ENCODE assay signal across 14 mouse cellular contexts in the genomic region with DNA sequence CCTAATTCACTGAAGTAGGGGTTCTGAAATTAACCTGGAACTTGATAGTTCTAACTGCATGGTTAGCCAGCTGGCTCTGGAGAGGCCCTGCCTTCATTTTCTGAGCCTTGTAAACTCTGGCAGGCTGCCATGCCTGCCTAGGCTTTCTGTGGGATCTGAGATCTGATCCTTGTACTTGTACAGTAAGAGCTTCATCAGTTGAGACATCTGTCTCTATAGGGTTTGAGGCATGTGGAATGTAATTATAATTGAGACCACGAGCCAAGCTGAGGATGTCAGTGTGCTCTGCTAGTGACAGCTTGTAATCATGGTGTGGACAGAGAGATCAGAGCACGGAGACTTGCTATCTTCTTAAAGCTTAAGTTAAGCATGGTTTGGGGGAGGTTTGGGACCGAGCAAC.
DNase-seq lines count a peak whose midpoint lies in the region; ATAC-seq and TF ChIP-seq lines count a peak whose summit lies in the region.
"Had no signal": no experiment of that assay in that cellular context is flagged by ENCODE, and none has a peak within 500 bp of the region (broad histone marks: within the 10 kb centered on the region; RNA-seq: fewer than 3 reads in every experiment).

No protein-coding gene starts in this region.

- H3K4me2 ChIP-seq in midbrain, embryonic 14.5 days (ENCODE audit: low read length), result no peak overlapping the region
- no peak overlapping the region for H3K4me2 ChIP-seq in midbrain, embryonic 11.5 days
- H3K4me2 ChIP-seq: hindbrain, embryonic 15.5 days had no signal

- no peak for ATAC-seq in midbrain, embryonic 14.5 days (ENCODE audit: low FRiP score, low TSS enrichment)
- no peak for ATAC-seq in midbrain, embryonic 11.5 days (ENCODE audit: low FRiP score)
- peak; percentile 47; the same call in 1 of the 2 replicates for ATAC-seq in common myeloid progenitor, adult 5-6 weeks (replicated peaks; ENCODE audit: low read depth, poor library complexity, severe bottlenecking)
- peak; percentile 77 for ATAC-seq in megakaryocyte progenitor cell, adult 5-6 weeks (replicated peaks; ENCODE audit: poor library complexity)

- no peak for TF ChIP-seq CTCF in kidney, adult 2 months (conservative IDR thresholded peaks at IDR 0.05; ENCODE audit: insufficient read depth, insufficient read length, low read depth, low read length)

- H3K9ac ChIP-seq in midbrain, embryonic 14.5 days (replicated peaks; ENCODE audit: low read length), result no peak overlapping the region
- H3K9ac ChIP-seq in midbrain, embryonic 11.5 days (ENCODE audit: low read length), result no peak overlapping the region
- H3K9ac ChIP-seq: hindbrain, embryonic 15.5 days had no signal

- H3K36me3 ChIP-seq in kidney, adult 2 months (ENCODE audit: control insufficient read depth, insufficient read depth, low read length), result no peaks in the 10 kb centered on the region
- H3K36me3 ChIP-seq in midbrain, embryonic 14.5 days (ENCODE audit: control insufficient read depth, insufficient read depth, low read length), result no peaks in the 10 kb centered on the region
- no peaks in the 10 kb centered on the region for H3K36me3 ChIP-seq in midbrain, embryonic 11.5 days (ENCODE audit: control insufficient read depth, insufficient read depth, low read length)
- H3K36me3 ChIP-seq: hindbrain, embryonic 15.5 days had no signal

- H3K4me3 ChIP-seq in kidney, adult 2 months (ENCODE audit: insufficient read depth, low read depth, low read length), result no peak overlapping the region
- no peak overlapping the region for H3K4me3 ChIP-seq in midbrain, embryonic 14.5 days (replicated peaks; ENCODE audit: low read depth, low read length)
- H3K4me3 ChIP-seq in midbrain, embryonic 11.5 days (ENCODE audit: low read depth, low read length), result no peak overlapping the region
- H3K4me3 ChIP-seq: hindbrain, embryonic 15.5 days; megakaryocyte, embryonic 14.5 days had no signal

- no peaks in the 10 kb centered on the region for H3K4me1 ChIP-seq in kidney, adult 2 months (ENCODE audit: control insufficient read depth, insufficient read depth, low read length)
- no peaks in the 10 kb centered on the region for H3K4me1 ChIP-seq in midbrain, embryonic 14.5 days (ENCODE audit: control insufficient read depth, insufficient read depth, low read length)
- no peaks in the 10 kb centered on the region for H3K4me1 ChIP-seq in midbrain, embryonic 11.5 days (ENCODE audit: control insufficient read depth, insufficient read depth, low read length)
- H3K4me1 ChIP-seq: hindbrain, embryonic 15.5 days had no signal

- no peaks in the 10 kb centered on the region for H3K27me3 ChIP-seq in kidney, adult 2 months (replicated peaks; ENCODE audit: control insufficient read depth, insufficient read depth, low read length)
- H3K27me3 ChIP-seq in midbrain, embryonic 14.5 days (ENCODE audit: control insufficient read depth, insufficient read depth, low read length), result no peaks in the 10 kb centered on the region
- no peaks in the 10 kb centered on the region for H3K27me3 ChIP-seq in midbrain, embryonic 11.5 days (ENCODE audit: control insufficient read depth, insufficient read depth, low read length)
- H3K27me3 ChIP-seq: CH12.LX; hindbrain, embryonic 15.5 days; megakaryocyte, embryonic 14.5 days had no signal

- 63% methylated on average over 3 of the region's 3 CpGs for WGBS in kidney, adult 2 months
- 75% methylated on average over 3 of the region's 3 CpGs for WGBS in midbrain, embryonic 14.5 days
- 85% methylated on average over 3 of the region's 3 CpGs for WGBS in midbrain, embryonic 11.5 days

- peak; percentile 8 for DNase-seq in kidney, adult 2 months
- no peak for DNase-seq in kidney, adult 11 months
- peak; percentile 15 for DNase-seq in midbrain, embryonic 14.5 days
- DNase-seq in midbrain, embryonic 11.5 days (ENCODE audit: low spot score, missing footprints), result no peak
- no peak for DNase-seq in adrenal gland, postnatal 4 days (ENCODE audit: low spot score in 2 of 2)
- DNase-seq: adrenal gland, postnatal 14 days; heart, adult 11 months; lung, adult 18-20 months had no signal

- no peak for TF ChIP-seq POLR2A in kidney, adult 2 months (IDR thresholded peaks at IDR 0.05; ENCODE audit: low read depth, low read length)

- H3K9me3 ChIP-seq in midbrain, embryonic 14.5 days (ENCODE audit: control insufficient read depth, low read length), result no peaks in the 10 kb centered on the region
- no peaks in the 10 kb centered on the region for H3K9me3 ChIP-seq in midbrain, embryonic 11.5 days (ENCODE audit: control insufficient read depth, low read length)
- H3K9me3 ChIP-seq: hindbrain, embryonic 15.5 days; megakaryocyte, embryonic 14.5 days had no signal

- no peak overlapping the region for H3K27ac ChIP-seq in kidney, adult 2 months (ENCODE audit: insufficient read depth, low read depth, low read length)
- no peak overlapping the region for H3K27ac ChIP-seq in midbrain, embryonic 14.5 days (replicated peaks; ENCODE audit: low read depth, low read length)
- H3K27ac ChIP-seq in midbrain, embryonic 11.5 days (ENCODE audit: low read depth, low read length), result no peak overlapping the region
- H3K27ac ChIP-seq: hindbrain, embryonic 15.5 days; kidney, postnatal 0 days had no signal

Comparison
In these comparisons a context has a peak if more than half of its experiments do, and no peak if none do; other contexts are left out.
1. DNase-seq: peak in kidney, adult 2 months (single experiment) and midbrain, embryonic 14.5 days (single experiment); none in kidney, adult 11 months (single experiment), midbrain, embryonic 11.5 days (single experiment) and adrenal gland, postnatal 4 days (0 of 2).
2. ATAC-seq: peak in common myeloid progenitor, adult 5-6 weeks (single experiment) and megakaryocyte progenitor cell, adult 5-6 weeks (single experiment); none in midbrain, embryonic 14.5 days (single experiment) and midbrain, embryonic 11.5 days (single experiment).